Mouse (Mus musculus) cerebellum, adult 11 months (tissue): ENCODE results near the gene Gnao1.

Experiments
- DNase-seq: peaks from one replicate; pipeline ENCODE4 v3.0.0; 2022

The Gnao1 gene

DNA sequence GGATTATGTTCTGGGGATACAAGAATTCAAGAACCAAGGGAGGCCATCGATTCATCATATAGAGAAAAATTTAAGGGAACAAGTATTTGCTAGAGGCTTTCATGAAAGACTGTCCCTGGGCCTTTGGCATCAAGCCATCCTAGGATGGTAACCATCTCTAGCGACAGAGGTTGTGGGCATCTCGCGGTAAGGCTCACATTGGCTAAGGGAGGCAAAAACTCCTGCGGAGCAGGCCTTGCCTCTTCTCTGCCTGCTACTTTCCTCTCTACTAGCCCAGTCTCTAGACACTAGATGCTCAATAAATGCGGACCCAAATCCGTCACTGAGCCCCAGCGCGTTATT lies at the start of gene Gnao1:
Gnao1 (plus strand) TSS at position 281 of the 342 bp plus-strand sequence.
- DNase-seq: no peak

DNA sequence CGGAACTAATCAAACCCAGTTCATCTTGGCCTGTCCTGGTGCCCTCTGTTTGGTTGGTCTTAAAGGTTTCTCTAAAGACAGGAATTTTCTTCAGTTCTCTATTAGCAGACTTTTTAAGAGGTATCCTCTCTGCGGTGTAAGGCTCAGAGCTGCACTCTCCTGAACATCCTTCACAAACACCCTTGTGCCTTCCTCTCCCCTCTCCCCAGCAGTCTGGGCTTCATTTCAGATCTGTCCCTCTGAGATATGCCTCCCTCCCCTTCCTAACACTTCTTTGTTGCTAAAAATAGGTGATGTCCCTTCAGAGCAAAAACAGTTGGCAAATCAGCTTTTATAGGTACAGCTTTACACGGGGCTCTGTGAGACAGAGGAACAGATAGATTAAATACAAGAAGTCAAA lies 32.2 kb upstream of the Gnao1 start:
- DNase-seq: no peak

DNA sequence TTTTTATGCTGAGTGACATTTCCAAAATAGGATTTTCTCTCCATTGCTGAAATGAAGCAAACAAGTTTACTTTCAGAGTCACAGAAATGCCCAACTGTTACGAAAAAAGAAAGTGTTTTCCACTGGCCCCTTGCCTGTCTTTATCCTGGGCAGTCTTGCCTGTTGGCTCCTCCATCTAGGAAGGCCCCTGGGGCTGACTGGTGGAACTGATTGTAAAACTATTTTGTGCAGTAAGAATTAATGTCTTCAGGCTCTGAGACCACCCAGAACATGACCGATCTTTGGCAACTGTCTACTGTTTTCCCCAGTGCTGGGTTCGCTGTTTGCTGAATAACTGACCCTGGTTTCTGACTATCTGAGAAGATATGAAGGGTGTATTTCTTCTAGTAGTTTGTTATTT lies 540 bp upstream of the Gnao1 start:
- no peak for DNase-seq

DNA sequence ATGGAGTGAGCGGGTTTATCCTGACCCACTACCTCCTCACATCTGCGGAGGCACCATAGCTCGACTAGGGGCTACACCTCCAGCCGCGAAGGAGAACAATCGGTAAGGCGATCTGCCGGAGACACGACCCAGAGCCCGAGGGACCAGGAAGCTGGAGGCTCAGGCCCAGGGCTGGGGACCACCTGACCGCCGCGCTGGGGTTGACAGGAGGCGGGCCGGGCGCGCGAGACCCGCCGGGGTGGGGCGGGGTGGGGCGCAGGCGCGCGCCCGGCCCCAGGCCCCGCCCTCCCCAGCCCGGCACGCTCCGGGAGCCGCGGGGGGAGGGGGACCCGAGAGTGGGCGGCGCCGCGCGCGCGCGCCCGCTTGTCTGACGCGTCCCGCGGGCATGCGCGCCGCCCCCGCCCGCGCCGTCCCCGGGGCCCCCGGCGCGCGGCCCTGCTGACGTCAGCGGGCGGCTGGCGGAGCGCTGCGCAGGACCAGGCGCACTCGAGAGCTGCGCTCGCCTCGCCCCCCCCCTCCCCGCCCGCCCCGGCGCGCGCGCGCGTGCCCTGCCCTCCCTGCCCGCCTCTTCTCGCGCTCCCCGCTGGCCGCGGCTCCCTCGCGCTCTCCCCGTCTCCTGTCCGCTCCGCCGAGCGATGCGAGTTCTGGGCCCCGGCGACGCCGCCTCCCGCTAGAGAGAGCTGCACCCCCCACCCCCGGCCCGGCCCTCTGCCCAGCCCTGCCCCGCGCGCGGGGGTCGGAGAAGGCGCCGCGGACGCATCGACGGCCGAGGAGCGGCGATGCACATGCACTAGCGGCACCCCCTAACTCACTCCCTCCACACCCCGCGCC lies 477 bp downstream of the Gnao1 start:
- peak; percentile 90 for DNase-seq

DNA sequence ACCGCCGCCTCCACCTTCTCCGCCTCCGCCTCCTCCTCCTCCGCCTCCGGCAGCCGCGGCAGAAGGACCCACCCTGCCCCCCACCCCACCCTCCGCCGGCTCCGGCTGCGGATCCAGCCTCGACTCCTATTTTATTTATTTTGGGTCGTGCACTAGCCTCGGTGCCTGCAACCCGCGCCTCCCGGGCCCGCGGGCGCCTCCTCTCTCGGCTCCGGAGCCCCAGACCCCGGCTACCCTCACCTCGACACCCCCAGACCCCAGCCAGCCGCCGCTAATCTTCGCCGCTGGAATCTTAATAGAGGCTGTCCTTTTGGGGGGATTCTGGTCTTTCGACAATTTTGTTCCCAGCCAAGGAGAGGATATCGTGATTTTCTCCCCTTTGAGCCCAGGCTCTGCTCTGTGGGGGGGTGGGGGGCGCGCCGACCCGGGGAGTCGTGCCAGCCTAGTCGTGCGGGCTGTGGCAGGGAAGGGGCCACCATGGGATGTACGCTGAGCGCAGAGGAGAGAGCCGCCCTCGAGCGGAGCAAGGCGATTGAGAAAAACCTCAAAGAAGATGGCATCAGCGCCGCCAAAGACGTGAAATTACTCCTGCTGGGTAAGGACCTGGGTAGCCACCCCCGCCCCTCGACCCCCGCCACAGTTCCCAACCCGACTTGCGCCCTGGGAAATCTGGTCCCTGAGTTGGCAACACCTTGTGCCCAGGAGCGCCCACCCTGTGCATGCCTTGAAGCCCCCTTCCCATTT lies 1.3 kb downstream of the Gnao1 start:
- DNase-seq: peak; percentile 57

DNA sequence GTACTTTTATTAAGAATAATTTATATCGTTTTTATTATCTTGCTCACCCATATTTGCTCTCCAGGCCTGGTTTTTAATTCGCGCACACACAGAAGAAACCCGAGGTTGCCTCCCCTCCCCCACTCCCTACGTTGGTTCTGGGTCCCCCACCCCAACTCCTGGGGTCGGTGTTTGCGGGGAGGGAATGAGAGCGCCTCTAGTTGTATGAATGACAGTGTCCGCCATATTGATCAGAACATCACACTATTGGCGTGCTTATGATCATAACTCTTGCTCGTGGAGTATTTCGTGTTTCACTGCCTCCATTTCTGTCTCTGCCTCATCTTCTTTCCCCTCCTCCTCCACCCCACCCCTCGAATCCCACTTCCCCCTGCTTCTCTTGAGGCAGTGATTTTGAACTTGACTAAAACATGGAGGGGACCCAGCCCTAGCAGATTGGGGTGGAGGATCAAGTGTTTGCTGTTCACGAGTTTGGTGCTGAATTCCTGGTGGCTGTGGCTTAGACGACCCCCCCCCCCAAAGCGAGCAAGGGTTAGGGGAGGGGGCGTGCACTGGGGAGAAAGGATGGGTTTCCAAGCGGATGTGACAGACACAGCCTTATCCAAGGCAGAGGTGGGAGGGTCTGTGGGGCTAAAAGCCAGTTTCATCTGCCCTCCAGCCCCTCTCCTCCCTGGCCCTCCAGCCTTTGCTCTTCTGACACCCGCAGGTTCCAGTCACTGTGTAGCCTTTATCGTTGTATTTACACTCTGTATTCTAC lies 2.1 kb downstream of the Gnao1 start:
- peak; percentile 52 for DNase-seq

DNA sequence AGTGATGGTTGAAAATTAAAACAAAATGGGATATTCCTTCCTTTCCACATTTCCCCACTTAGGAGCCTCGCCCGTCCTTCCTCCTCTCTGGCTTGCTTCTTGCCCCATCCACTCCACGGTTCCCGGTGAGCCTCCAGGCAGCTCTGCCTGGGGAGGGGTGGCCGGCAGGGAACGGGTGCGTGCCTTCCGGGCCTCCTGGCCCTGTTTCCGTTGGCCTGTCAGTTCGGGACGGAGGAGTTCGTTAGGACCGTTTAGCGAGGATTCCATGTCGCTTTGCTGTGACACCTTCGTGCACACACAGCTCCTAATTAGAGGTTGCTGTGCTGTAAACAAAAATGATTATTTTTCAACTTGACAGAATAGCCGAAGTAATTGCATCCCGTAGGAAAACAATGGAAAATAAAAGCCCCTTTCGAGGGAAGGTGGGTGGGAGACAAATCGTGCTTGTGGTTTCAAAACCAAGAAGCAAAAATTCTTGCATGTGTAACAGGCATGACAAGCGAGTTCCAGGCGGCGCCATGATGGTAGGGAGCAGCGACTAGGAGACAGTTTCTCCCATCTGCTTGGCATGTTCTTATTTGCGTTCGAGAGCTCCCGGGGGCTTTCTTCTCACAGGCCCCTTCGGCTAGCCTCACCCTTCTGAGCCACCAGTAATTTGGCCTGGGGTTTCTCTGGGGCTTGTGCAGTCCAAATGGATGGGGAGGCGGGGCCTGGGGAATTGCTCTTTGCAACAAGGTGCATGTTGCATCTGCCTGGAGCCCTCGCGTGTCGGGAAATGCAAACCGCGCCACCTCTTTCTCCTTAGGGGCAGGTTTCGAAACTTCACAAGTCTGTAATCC lies 3.0 kb downstream of the Gnao1 start:
- DNase-seq: no peak

DNA sequence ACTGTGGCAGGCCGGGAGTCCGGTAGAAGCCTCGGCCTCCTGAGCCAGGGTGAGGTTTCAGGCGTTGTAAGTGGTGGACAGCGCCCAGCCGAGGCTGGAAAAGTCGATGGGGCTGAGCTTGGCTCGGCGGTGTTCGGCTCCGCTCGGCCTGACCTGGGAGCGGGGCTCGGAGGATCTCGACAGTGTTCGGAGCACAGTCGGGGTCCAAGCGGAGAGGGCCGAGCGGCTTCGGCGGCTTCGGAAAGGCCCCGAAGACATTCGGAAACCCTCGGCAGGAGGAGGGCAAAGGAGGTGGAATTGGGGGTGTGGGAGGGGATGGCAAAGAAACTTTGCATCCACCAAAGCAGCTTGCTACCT lies 3.6 kb downstream of the Gnao1 start:
- peak; percentile 97 for DNase-seq

DNA sequence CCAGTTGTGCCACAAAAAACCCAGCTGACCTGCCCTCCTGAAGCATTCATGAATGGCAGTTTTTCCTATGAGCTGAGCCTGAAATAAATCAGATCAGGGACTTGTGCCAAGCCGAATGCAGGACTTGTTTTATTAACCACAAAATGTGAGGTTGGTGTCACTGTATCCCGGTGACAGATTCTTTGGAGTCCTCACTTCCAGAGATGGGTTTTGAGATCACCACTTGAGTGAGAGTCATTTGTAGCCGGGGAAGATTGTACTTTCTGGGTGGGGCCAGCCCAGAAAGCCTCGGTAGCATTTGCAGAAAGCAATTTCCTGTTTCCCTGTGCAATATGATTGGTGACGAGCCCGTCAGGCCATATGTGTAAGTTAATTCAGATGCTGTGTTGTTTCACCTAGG lies 4.5 kb downstream of the Gnao1 start:
- no peak for DNase-seq

DNA sequence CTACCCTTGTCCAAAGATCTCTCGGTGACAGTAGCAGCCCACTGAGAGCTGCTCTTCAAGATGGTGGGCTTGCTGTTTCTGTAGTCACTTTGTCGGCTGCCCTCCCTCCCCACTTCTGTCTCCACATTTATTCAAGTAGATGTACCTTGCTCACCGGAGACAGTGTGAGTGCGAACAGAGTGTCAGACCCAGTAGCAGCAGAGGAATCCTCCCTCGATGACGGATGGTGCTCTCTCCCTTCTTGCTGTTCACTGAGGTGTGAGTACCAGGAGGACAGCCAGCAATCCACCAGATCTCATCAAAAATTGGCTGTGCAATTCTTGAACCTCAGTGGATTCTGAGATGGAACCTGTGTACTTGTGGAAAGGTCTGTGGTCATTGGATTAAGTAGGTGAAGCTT lies 6.5 kb downstream of the Gnao1 start:
- no peak for DNase-seq

DNA sequence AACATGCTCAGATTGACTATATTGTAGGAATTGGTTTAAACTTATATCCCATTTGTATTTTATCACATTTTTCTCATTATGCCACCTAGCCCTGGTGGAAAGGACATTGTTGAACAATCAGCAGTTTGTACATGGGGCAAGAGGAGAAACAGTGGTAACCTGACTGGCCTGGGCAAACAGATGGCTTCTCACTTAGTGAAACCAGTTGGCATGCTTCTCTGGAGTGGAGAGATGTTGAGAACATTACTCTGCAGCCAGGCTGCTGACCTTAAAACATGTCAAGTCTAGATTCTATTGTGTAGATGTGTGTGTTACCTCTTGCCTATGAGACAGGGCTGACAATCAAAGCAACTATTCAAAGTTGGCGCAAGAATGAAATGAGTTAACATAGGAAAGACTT lies 7.6 kb downstream of the Gnao1 start:
- no peak for DNase-seq

DNA sequence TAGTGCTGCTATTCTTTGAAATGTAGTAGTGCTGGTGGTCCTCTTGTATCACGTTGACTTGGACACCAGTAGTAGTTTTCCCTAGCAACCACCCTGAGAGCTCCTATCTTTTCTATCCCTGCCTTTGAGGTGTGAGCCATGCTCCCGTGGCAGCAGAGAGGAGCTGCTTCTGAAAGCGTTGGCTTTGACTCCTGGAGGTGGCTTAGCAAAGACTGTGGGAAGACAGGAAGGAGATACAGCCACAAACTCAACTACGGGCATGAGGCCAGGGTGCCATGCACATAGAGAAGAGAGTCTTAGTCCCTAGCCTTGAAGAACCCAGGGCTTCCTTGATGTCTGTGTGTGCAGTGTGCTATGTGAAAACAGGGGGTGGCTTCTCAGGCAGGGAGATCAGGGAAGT lies 10.2 kb downstream of the Gnao1 start:
- no peak for DNase-seq

DNA sequence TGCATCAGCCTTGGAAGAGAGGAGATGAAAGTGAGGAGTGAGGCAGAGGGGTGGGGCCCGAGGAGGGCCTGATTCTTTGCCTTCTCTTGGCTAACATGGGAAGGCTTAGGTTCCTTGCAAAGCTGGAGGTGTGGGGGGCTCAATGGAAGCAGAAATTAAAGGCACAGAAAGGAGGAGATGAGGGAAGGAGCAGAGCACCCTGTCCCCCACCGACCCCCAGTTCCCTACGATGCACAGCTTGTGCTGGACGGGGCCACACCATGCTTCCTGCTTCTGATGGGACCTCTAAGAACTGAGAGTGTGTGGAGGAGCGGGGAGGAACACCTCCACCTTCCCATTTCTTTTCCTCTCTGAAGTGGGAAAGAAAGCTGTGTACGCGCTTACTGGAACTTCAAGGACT lies 11.6 kb downstream of the Gnao1 start:
- no peak for DNase-seq

DNA sequence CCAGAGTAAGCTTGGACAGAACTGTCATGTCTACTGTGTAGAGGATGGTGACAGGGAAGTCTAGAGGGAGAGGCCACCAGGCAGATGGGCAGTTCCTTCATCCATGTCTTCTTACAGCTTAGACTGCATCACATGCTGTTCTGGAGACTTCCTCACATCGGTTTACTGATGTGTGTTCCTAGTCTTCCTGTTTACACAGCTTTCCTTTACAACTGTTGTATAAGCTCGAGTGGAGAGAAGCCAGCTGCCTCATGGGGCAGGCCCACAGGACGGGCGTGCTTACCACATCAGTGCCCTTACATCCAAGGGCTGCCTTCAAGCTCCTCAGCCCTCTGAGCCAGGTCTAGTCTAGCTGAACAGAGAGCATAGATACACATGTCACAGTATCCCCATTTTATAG lies 15.6 kb downstream of the Gnao1 start:
- DNase-seq: peak; percentile 2

DNA sequence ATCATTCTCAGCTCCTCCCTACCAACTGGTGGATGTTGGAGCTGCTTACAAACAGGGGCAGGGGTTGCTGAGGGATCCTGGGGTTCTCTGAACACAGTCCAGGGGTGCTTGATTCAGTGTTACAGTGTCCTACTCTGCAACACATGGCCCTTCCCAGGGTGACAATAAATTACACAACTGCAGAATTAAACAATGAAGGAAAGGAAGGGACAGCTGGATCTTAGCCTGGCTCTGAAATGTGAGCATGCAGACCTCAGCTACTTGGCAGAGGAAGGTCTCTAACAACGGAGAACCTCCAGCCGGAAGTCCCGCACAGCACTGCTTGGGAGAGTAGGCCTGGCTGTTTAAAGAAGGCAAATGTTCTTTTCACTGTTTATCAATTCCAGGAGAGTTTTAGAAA lies 20.9 kb downstream of the Gnao1 start:
- no peak for DNase-seq

DNA sequence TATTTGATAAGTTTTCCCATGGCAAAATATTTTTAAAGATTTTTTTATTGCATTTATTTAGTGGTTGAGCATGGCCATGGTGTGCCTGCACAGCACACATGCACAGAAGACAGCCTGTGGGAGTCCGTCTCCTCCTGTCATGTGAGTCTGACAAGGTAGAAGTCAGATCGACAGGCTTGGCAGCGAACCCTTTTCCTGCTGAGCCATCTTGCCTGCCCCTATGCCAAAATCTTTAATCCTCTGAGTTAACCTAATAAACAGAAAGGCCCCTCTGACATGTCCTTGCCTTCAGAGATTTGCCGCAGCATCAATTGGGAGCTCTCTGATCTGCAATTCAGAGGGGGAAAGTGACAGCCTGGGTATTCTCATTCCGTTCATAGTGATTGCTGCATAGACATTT lies 26.0 kb downstream of the Gnao1 start:
- DNase-seq: peak; percentile 56

DNA sequence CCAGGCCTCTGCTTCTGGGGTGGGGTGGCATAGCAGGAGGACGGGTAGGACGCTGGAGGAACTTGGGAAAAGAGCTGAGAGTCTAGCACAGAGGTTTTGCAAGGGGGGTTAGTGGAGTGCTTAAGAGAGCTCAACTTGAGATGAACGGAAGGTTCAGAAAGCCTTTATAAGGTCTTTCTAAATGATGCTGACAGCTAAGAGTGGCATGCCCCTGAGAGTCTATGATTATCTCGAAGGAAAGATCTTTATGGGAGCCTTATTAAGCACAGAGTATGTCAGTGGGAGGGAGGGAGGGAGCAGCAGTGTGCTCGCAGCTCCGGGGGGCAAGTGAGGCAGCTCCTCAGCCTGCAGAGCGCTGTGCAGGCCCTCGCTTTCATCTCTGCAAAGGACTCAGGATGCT lies 29.3 kb downstream of the Gnao1 start:
- DNase-seq: no peak

DNA sequence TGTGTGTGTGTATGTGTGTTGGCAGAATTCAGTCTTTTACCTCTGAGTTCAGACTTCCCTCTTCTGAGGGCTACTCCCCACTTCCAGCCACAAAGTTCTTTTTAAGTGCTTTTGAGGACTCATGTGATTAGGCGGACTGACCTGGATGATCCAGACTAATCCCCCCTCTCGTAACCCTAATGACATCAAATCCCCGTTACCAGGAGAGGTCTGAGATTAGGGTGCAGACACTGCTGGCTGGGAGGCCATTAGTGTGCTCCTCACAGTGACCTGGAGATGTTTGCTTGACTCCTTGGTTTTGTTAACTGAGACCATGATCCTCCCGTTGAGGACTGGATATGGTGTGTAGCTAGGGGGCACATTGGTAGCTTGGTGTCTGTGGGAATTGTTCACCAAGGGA lies 30.7 kb downstream of the Gnao1 start:
- DNase-seq: no peak

DNA sequence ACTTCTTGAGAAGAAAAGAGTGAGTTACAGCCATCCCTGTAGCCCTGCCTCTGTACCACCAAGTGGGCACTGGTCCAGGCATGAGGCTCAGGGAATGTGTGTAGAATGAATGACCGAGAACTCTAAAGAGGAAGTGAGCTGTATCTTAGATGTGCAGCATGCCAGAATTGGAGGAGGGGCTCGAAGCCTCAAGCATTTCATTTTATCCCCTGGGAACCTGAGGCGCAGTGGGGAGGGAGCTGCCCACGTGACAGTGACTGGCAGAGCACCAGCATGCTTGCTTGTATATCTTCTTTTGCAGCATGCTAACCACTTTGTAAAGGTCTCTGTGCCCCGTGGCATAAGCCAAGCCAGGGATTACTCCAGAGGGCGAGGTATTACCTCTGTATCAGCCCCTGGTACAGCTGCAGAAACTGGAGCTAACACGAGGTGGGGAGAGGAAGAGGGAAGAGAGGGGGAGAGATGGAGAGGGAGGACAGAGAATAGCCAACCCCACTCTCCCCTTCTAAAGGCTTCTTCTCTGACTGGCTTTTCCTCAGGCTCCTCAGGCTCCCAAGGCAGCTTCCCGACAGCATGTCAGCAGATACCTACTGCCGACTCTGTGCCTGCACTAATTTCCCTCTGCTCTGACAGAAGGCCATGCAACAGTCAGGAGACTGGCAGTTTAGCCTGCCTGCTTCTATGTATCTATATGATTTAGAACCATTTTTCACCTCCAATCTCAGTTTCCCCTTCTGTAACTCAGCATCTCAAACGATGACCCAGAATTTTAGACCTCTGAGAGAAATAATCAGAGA lies 31.4 kb downstream of the Gnao1 start:
- no peak for DNase-seq

DNA sequence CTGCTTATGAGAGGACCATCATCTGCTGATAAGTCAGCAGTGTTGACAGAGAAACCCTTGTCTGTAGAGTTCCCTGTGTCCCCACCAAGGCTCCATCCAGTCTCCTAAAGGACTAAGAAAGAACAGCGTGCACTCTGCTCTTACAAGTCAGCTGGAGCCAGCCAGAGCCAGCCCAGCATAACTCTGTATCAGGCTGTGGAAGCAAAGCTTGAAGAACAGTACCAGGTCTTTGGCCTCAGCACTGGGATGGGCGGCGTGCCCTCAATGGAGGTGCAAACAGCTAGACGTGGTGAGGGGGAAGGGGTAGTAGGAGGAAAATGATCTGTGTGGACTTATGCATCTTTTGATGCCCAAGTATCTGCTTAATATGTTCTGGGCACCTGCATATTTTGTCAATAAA lies 32.8 kb downstream of the Gnao1 start:
- no peak for DNase-seq

DNA sequence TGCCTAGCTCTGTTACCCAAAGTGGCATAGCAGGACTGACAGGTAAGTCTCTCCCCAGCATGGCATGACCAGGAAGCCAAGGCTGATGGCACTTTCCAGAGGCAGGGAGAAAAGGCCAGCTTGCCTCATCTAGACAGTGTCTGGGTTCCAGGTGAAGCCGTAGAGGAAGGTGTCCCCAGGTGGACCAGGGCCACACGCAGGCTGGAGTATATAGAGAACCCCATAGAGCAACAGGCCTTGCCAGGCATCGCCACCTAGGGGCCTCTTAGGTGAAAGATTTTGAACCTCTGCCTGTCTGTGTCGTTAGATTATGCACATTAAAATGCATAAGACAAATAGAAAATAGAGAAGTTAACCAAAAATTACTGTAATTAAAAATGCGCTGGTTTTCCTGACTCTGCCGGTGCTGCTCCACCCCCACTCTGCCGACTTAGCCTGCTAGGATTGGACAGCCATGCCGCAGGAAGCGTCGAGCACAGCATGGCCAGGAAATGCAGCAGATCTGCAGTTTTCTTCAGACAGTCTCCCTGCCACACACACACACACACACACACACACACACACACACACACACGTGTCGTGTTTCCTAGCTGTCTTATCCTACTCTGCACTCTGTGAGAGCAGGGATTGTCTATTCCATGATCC lies 34.2 kb downstream of the Gnao1 start:
- no peak for DNase-seq

DNA sequence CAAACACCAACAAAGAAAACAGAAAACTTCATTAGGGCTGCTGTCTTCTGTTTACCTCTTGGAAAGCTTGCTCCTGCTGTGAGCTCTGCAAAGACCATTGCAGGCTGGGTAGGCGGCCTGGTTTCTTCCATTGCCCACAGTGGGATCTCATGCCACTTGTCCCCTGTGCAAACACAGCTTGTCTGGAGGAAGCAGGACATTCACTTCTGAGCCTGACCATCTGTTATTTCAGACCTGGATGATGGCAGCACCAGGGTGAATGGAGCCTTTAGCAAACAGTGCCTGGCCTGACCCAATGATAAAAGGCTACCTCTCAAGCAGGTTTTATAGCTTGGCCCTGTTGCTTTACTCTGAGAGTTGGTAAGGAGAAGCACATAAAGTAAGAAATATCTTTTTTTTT lies 35.4 kb downstream of the Gnao1 start:
- DNase-seq: peak; percentile 74
